Comparison of ENCODE assay signal across 8 mouse cellular contexts in genomic region chr10:18408128-18408527, GRCm38 (mm10).
DNase-seq lines count a peak whose midpoint lies in the region; ATAC-seq and TF ChIP-seq lines count a peak whose summit lies in the region.

No protein-coding gene starts in this region.

- 0 out of 2 replicates have a peak overlapping the region, but pooled peaks have one; percentile 26 for H3K27ac ChIP-seq in heart, embryonic 16.5 days (ENCODE audit: low read length)
- peak overlapping the region; percentile 42; the same call in 1 of the 2 replicates for H3K27ac ChIP-seq in embryonic facial prominence, embryonic 12.5 days
- H3K27ac ChIP-seq in intestine, embryonic 14.5 days (ENCODE audit: low read depth), result no peak overlapping the region
- H3K27ac ChIP-seq in midbrain, postnatal 0 days (ENCODE audit: low read depth, low read length), result no peak overlapping the region

- H3K36me3 ChIP-seq in heart, embryonic 16.5 days (ENCODE audit: control insufficient read depth, insufficient read depth), result no peaks in the 10 kb centered on the region
- no peaks in the 10 kb centered on the region for H3K36me3 ChIP-seq in embryonic facial prominence, embryonic 12.5 days
- H3K36me3 ChIP-seq in intestine, embryonic 14.5 days (ENCODE audit: control insufficient read depth, insufficient read depth, low read length), result no peaks in the 10 kb centered on the region
- no peaks in the 10 kb centered on the region for H3K36me3 ChIP-seq in midbrain, postnatal 0 days (ENCODE audit: insufficient read depth, low read length)

- DNase-seq in heart, adult 18-20 months, result no peak
- peak; percentile 61 for DNase-seq in intestine, embryonic 14.5 days (ENCODE audit: low spot score)
- no peak for DNase-seq in midbrain, postnatal 0 days (ENCODE audit: low spot score)
- DNase-seq in ovary, postnatal 10 days (ENCODE audit: low spot score), result no peak
- DNase-seq in spleen, adult 18-20 months, result no peak
- no peak for DNase-seq in urinary bladder, postnatal 25 days (ENCODE audit: low spot score)

- H3K9ac ChIP-seq in heart, embryonic 16.5 days (ENCODE audit: low read length), result peak overlapping the region; percentile 82
- peak overlapping the region; percentile 49 for H3K9ac ChIP-seq in embryonic facial prominence, embryonic 12.5 days
- H3K9ac ChIP-seq in intestine, embryonic 14.5 days (ENCODE audit: low read length), result peak overlapping the region; percentile 44
- peak overlapping the region; percentile 50 for H3K9ac ChIP-seq in midbrain, postnatal 0 days (replicated peaks; ENCODE audit: low read length, poor library complexity, severe bottlenecking)

- TF ChIP-seq CTCF in midbrain, postnatal 0 days (IDR thresholded peaks at IDR 0.05), result no peak

- no peaks in the 10 kb centered on the region for H3K9me3 ChIP-seq in heart, embryonic 16.5 days (replicated peaks; ENCODE audit: control insufficient read depth, low read length)
- no peaks in the 10 kb centered on the region for H3K9me3 ChIP-seq in embryonic facial prominence, embryonic 12.5 days
- H3K9me3 ChIP-seq in intestine, embryonic 14.5 days (ENCODE audit: control insufficient read depth, low read length), result no peaks in the 10 kb centered on the region
- no peaks in the 10 kb centered on the region for H3K9me3 ChIP-seq in midbrain, postnatal 0 days (ENCODE audit: low read length)

- 16% methylated on average over 11 of the region's 11 CpGs for WGBS in heart, embryonic 16.5 days
- WGBS in embryonic facial prominence, embryonic 12.5 days, result 4% methylated on average over 11 of the region's 11 CpGs
- 8% methylated on average over 11 of the region's 11 CpGs for WGBS in intestine, embryonic 14.5 days
- WGBS in midbrain, postnatal 0 days, result 2% methylated on average over 11 of the region's 11 CpGs

- peak overlapping the region; percentile 85 for H3K4me2 ChIP-seq in heart, embryonic 16.5 days (ENCODE audit: low read depth, low read length)
- peak overlapping the region; percentile 60 for H3K4me2 ChIP-seq in embryonic facial prominence, embryonic 12.5 days (replicated peaks)
- peak overlapping the region; percentile 63 for H3K4me2 ChIP-seq in intestine, embryonic 14.5 days (ENCODE audit: low read length)
- peak overlapping the region; percentile 90 for H3K4me2 ChIP-seq in midbrain, postnatal 0 days (ENCODE audit: low read depth, low read length, poor library complexity, severe bottlenecking)

- H3K4me3 ChIP-seq in heart, embryonic 16.5 days (ENCODE audit: low read length), result peak overlapping the region; percentile 75
- peak overlapping the region; percentile 47 for H3K4me3 ChIP-seq in embryonic facial prominence, embryonic 12.5 days
- H3K4me3 ChIP-seq in intestine, embryonic 14.5 days (ENCODE audit: low read depth, low read length), result peak overlapping the region; percentile 53
- H3K4me3 ChIP-seq in midbrain, postnatal 0 days (ENCODE audit: low read depth, low read length), result peak overlapping the region; percentile 50

- ATAC-seq in heart, embryonic 16.5 days (replicated peaks; ENCODE audit: extremely low read depth, insufficient read depth, low FRiP score), result no peak
- no peak for ATAC-seq in embryonic facial prominence, embryonic 12.5 days (ENCODE audit: insufficient number of reproducible peaks, insufficient read depth, low FRiP score, low TSS enrichment)
- no peak for ATAC-seq in intestine, embryonic 14.5 days (replicated peaks; ENCODE audit: low FRiP score, low TSS enrichment, low read depth)
- no peak for ATAC-seq in midbrain, postnatal 0 days (ENCODE audit: low FRiP score)

- no peaks in the 10 kb centered on the region for H3K27me3 ChIP-seq in heart, embryonic 16.5 days (ENCODE audit: control insufficient read depth, insufficient read depth, low read length)
- no peaks in the 10 kb centered on the region for H3K27me3 ChIP-seq in embryonic facial prominence, embryonic 12.5 days
- H3K27me3 ChIP-seq in intestine, embryonic 14.5 days (replicated peaks; ENCODE audit: control insufficient read depth, insufficient read depth, low read length), result no peaks in the 10 kb centered on the region
- no peaks in the 10 kb centered on the region; the same call in 1 of the 2 replicates for H3K27me3 ChIP-seq in midbrain, postnatal 0 days (ENCODE audit: insufficient read depth, low read length)

- peaks cover 26% of the 10 kb centered on the region for H3K4me1 ChIP-seq in heart, embryonic 16.5 days (ENCODE audit: control insufficient read depth, insufficient read depth, low read length)
- peaks cover 30% of the 10 kb centered on the region for H3K4me1 ChIP-seq in embryonic facial prominence, embryonic 12.5 days
- H3K4me1 ChIP-seq in intestine, embryonic 14.5 days (replicated peaks; ENCODE audit: control insufficient read depth, insufficient read depth, low read length), result peaks cover 28% of the 10 kb centered on the region
- H3K4me1 ChIP-seq in midbrain, postnatal 0 days (ENCODE audit: insufficient read depth, low read length), result peaks cover 7% of the 10 kb centered on the region; the same call in 1 of the 2 replicates

Comparison
In these comparisons a context has a peak if more than half of its experiments do, and no peak if none do; other contexts are left out.
1. H3K27ac ChIP-seq: peak in heart, embryonic 16.5 days (single experiment) and embryonic facial prominence, embryonic 12.5 days (single experiment); none in intestine, embryonic 14.5 days (single experiment) and midbrain, postnatal 0 days (single experiment).
2. Peak in every context shown above with its lines, with median percentiles within 50 percentile points of each other: H3K4me2 ChIP-seq, H3K4me3 ChIP-seq and H3K9ac ChIP-seq.